Mouse (Mus musculus): ENCODE measurements around the gene Stat1.

The Stat1 gene
- long read RNA-seq, experiment 1, full-length matches to known transcripts: 34 of 64 reads
- long read RNA-seq, experiment 1, partial matches to known transcripts: 18 of 64 reads
- long read RNA-seq, experiment 1, other reads (novel, unspliced or antisense): 12 of 64 reads
- long read RNA-seq, experiment 2, full-length matches to known transcripts: 29 of 69 reads
- long read RNA-seq, experiment 2, partial matches to known transcripts: 26 of 69 reads
- long read RNA-seq, experiment 2, other reads (novel, unspliced or antisense): 14 of 69 reads

- intact Hi-C loops (cut with DNase I): loop anchor here (10.0 kb wide), 1 partner anchor 644 kb away; the partner anchor contains the start of gene Nabp1
Measured at GRCm38 (mm10) chr1:52118860-52119591, at the start of gene Stat1. Stat1 (plus strand) TSS chr1:52119440.

- intact Hi-C loops (cut with DNase I): no loop called here
Measured at GRCm38 (mm10) chr1:52079724-52080367, 39.4 kb upstream of the Stat1 start.

GRCm38 (mm10) chr1:52080375-52080774, 38.9 kb upstream of the Stat1 start:
- intact Hi-C loops (cut with DNase I): no loop called here

- intact Hi-C loops (cut with DNase I): no loop called here
Measured at GRCm38 (mm10) chr1:52086236-52086635, 33.0 kb upstream of the Stat1 start.

GRCm38 (mm10) chr1:52087128-52087527, 32.1 kb upstream of the Stat1 start:
- intact Hi-C loops (cut with DNase I): no loop called here

GRCm38 (mm10) chr1:52088634-52089033, 30.6 kb upstream of the Stat1 start:
- intact Hi-C loops (cut with DNase I): no loop called here

GRCm38 (mm10) chr1:52098618-52099232, 20.5 kb upstream of the Stat1 start:
- intact Hi-C loops (cut with DNase I): loop anchor here (2.0 kb wide), 1 partner anchor 94 kb away; no protein-coding TSS in a partner anchor

- intact Hi-C loops (cut with DNase I): no loop called here
Measured at GRCm38 (mm10) chr1:52100496-52100895, 18.7 kb upstream of the Stat1 start.

- intact Hi-C loops (cut with DNase I): no loop called here
Measured at GRCm38 (mm10) chr1:52102795-52103194, 16.4 kb upstream of the Stat1 start.

GRCm38 (mm10) chr1:52107206-52107605, 12.0 kb upstream of the Stat1 start:
- intact Hi-C loops (cut with DNase I): no loop called here

- intact Hi-C loops (cut with DNase I): loop anchor here (10.0 kb wide), 1 partner anchor 636 kb away; the partner anchor contains the start of gene Nabp1
Measured at GRCm38 (mm10) chr1:52111217-52111616, 8.0 kb upstream of the Stat1 start.

- intact Hi-C loops (cut with DNase I): loop anchor here (10.0 kb wide), 1 partner anchor 638 kb away; the partner anchor contains the start of gene Nabp1
Measured at GRCm38 (mm10) chr1:52112301-52112700, 6.9 kb upstream of the Stat1 start.

- intact Hi-C loops (cut with DNase I): loop anchor here (10.0 kb wide), 1 partner anchor 638 kb away; the partner anchor contains the start of gene Nabp1
Measured at GRCm38 (mm10) chr1:52113067-52113665, 6.1 kb upstream of the Stat1 start.

- intact Hi-C loops (cut with DNase I): loop anchor here (10.0 kb wide), 1 partner anchor 639 kb away; the partner anchor contains the start of gene Nabp1
Measured at GRCm38 (mm10) chr1:52113666-52114069, 5.6 kb upstream of the Stat1 start.

- intact Hi-C loops (cut with DNase I): loop anchor here (10.0 kb wide), 1 partner anchor 642 kb away; the partner anchor contains the start of gene Nabp1
Measured at GRCm38 (mm10) chr1:52116441-52116840, 2.8 kb upstream of the Stat1 start.

- intact Hi-C loops (cut with DNase I): loop anchor here (10.0 kb wide), 1 partner anchor 643 kb away; the partner anchor contains the start of gene Nabp1
Measured at GRCm38 (mm10) chr1:52117777-52118176, 1.5 kb upstream of the Stat1 start.

- intact Hi-C loops (cut with DNase I): loop anchor here (10.0 kb wide), 1 partner anchor 645 kb away; the partner anchor contains the start of gene Nabp1
Measured at GRCm38 (mm10) chr1:52119691-52120090, 451 bp downstream of the Stat1 start.

GRCm38 (mm10) chr1:52120191-52120590, 951 bp downstream of the Stat1 start:
- intact Hi-C loops (cut with DNase I): no loop called here

- intact Hi-C loops (cut with DNase I): no loop called here
Measured at GRCm38 (mm10) chr1:52121052-52121451, 1.8 kb downstream of the Stat1 start.

- intact Hi-C loops (cut with DNase I): no loop called here
Measured at GRCm38 (mm10) chr1:52124818-52125217, 5.6 kb downstream of the Stat1 start.

GRCm38 (mm10) chr1:52127350-52127749, 8.1 kb downstream of the Stat1 start:
- intact Hi-C loops (cut with DNase I): no loop called here
